ENCODE assay signal across 8 mouse cellular contexts in genomic region chr10:7667342-7667802, GRCm38 (mm10). TPM values are rescaled to one million over a fixed set of nuclear protein-coding genes. Genes with fewer than 3 reads are reported as not detected.
DNase-seq lines count a peak whose midpoint lies in the region; ATAC-seq and TF ChIP-seq lines count a peak whose summit lies in the region.

Gene Nup43, plus strand, starts transcription at chr10:7667503.

- peak within 1 kb of the TSS; percentile 67 for H3K4me3 ChIP-seq in hindbrain, embryonic 16.5 days (ENCODE audit: low read length)
- H3K4me3 ChIP-seq in left cerebral cortex, adult 2 months = peak within 1 kb of the TSS; percentile 64

- peak within 1 kb of the TSS; percentile 78 for H3K27ac ChIP-seq in hindbrain, embryonic 16.5 days (ENCODE audit: low read depth, low read length)
- H3K27ac ChIP-seq in left cerebral cortex, adult 2 months = no peak within 1 kb of the TSS; the same call in 1 of the 2 replicates

- peak within 1 kb of the TSS; percentile 68 for H3K4me2 ChIP-seq in hindbrain, embryonic 16.5 days (ENCODE audit: low read length)

- peaks cover 6% of the 10 kb centered on the region for H3K36me3 ChIP-seq in hindbrain, embryonic 16.5 days (ENCODE audit: control insufficient read depth, insufficient read depth, low read length)

- H3K27me3 ChIP-seq in hindbrain, embryonic 16.5 days (replicated peaks; ENCODE audit: control insufficient read depth, insufficient read depth, low read length) = no peaks in the 10 kb centered on the region

- intact Hi-C loops in left cerebral cortex, adult 2 months (cut with DNase I) = no loop called here

- peak within 1 kb of the TSS; percentile 73 for H3K9ac ChIP-seq in hindbrain, embryonic 16.5 days (ENCODE audit: low read depth, low read length)

- peaks cover 10% of the 10 kb centered on the region for H3K4me1 ChIP-seq in hindbrain, embryonic 16.5 days (ENCODE audit: control insufficient read depth, insufficient read depth, low read depth, low read length)

- 0% methylated on average over 24 of the region's 24 CpGs for WGBS in hindbrain, embryonic 16.5 days

- no peak for TF ChIP-seq CTCF in left cerebral cortex, adult 2 months (IDR thresholded peaks at IDR 0.05)

- peak; percentile 87 for ATAC-seq in hindbrain, embryonic 16.5 days
- peak; percentile 63 for ATAC-seq in megakaryocyte, adult 5-6 weeks (ENCODE audit: poor library complexity, severe bottlenecking)

- DNase-seq in T-cell, adult 2 months (ENCODE audit: low spot score) = peak; percentile 88
- DNase-seq in cerebellum, postnatal 36 days = peak; percentile 92 to 93
- DNase-seq in frontal cortex, postnatal 36 days (ENCODE audit: low spot score in 2 of 2) = peak; percentile 91 to 92
- peak; percentile 88 to 89 for DNase-seq in left cerebral cortex, adult 2 months (ENCODE audit: extremely low spot score in 1 of 2, low spot score in 2 of 2)
- peak; percentile 91 to 92 for DNase-seq in right cerebral cortex, adult 2 months (ENCODE audit: low spot score in 2 of 2)
- peak; percentile 91 for DNase-seq in urinary bladder, postnatal 14 days (ENCODE audit: low spot score)

- no peaks in the 10 kb centered on the region for H3K9me3 ChIP-seq in hindbrain, embryonic 16.5 days (ENCODE audit: control insufficient read depth, low read length)

RNA-seq across cellular contexts. Expression of gene Nup43, which starts in this region (rescaled TPM):
- polyA plus RNA-seq in hindbrain, embryonic 16.5 days (2015; fragmentation: Nextera tagmentation; extraction: Ambion mirVana) = 30.3 and 30.5 TPM in 2 replicates
- 1 to 10 TPM; 5.2 to 5.6 TPM for total RNA-seq in left cerebral cortex, adult 2 months (2021)
- total RNA-seq in megakaryocyte, adult 5-6 weeks (2015) = 12.3 and 20.3 TPM in 2 replicates
- total RNA-seq in megakaryocyte, adult 5-6 weeks (2017) = 9.9 and 10.1 TPM in 2 replicates
